Mouse (Mus musculus) liver, adult 2 months (tissue): Measurements from ENCODE around the gene Smco2.

Experiments
- CTCF ChIP-seq: fragments of 200-500 bp; IDR thresholded peaks from 2 replicates; pipeline ENCODE4 v1.5.1; 2011; ENCODE audit warnings: low read depth, low read length, control low read depth
- POLR2A ChIP-seq: fragments of 200-500 bp; IDR thresholded peaks from 2 replicates; pipeline ENCODE4 v1.6.1; 2011; ENCODE audit warnings: low read length, control low read depth; ENCODE audit not compliant: insufficient read depth; ENCODE audit errors: extremely low read depth

GRCm38 (mm10) chr6:146820177-146820965, 29.5 kb upstream of the Smco2 start:
- TF ChIP-seq POLR2A = no peak
- TF ChIP-seq CTCF = no peak
